Mouse (Mus musculus) lung, postnatal 4 days (tissue): ENCODE data around the gene Rtn4rl1.
A peak's percentile ranks its signal among the peaks of the same experiment; 100 is the strongest.
"Not testable (repeated sequence)": the region's sequence is repeated elsewhere in the genome, so short reads cannot be mapped to it uniquely, and the experiment has no call there.

Experiments
- DNase-seq, 2 experiments: peaks; one replicate each; pipeline ENCODE4 v3.0.0; 2021

Rtn4rl1 gene

DNA sequence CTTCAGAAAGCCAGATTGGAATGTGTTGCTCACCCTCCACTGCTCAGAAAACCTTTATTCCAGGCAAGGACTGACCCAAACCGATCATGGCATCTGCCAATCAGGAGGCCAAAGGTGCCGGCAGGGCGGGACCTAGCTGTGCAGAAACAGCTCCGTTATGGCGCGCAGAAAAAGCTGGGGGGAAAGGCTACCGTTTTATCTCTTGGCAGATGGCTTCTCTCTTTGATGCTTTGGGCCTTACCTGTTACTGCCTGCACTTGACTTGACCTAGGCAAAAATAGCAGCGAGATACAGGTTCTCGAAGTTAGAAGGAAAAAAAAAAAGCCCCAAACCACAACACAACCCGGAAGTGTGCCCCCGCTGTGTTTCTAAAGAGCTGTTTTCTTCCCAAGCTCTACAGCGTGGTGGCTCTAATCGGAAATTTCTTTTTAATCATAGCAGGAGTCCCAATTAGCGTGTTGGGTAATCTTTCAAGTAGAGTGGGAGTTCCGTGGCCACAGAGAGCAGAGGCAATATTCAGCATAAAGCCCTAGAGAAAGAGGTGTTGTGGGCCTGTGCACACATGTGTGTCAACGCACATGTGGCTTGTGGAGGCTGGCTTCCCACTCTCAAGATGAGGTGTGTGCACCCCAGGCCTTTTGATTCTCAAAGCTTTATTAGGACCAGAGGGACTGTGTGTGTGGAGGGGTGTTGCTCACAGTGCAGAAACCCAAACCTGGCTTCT lies 85.9 kb downstream of the Rtn4rl1 start:
- no peak for DNase-seq

DNA sequence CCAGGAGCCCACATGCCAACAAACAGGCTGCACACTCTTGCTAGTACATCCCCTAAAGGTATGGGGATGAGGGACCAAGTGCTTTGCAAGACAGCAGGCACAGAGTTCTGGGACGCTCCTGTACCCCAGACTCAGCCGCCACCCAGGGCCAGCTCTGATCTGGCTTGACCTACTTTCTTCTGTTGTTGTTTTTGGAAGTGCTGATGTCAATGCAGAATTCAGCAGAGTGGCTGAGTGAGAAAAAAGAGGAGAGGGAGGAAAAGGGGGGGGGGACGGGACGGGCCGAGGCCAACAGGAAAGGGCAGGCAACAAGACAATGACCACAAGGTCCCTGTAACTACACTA lies 86.5 kb downstream of the Rtn4rl1 start:
- no peak for DNase-seq

DNA sequence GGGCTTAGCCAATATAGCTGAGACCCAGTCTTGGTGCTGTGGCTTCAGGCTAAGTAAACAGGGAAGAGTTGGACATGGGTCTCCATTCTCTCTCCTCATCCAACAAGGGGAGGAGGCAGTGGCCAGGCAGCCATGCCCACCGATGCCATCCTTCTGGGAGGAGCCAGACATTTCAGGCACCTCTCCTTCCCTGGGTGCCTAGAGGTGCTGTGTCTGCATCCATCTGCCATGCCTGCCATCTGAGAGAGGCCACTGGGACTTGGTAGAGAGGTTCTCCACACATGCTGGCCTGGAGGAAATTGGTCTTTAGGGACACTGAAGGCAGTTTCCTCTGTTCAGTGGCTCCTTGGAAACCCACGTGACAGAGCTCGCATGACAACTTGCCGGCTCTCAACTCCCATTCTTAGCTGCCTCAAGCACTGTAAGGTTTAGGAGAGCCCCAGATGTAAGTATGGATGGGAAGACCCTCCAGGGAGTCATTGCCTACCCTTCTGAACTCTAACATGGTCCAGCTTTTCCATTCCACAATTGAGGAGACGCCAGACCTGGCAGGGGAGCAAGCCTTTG lies 86.9 kb downstream of the Rtn4rl1 start:
- no peak for DNase-seq

DNA sequence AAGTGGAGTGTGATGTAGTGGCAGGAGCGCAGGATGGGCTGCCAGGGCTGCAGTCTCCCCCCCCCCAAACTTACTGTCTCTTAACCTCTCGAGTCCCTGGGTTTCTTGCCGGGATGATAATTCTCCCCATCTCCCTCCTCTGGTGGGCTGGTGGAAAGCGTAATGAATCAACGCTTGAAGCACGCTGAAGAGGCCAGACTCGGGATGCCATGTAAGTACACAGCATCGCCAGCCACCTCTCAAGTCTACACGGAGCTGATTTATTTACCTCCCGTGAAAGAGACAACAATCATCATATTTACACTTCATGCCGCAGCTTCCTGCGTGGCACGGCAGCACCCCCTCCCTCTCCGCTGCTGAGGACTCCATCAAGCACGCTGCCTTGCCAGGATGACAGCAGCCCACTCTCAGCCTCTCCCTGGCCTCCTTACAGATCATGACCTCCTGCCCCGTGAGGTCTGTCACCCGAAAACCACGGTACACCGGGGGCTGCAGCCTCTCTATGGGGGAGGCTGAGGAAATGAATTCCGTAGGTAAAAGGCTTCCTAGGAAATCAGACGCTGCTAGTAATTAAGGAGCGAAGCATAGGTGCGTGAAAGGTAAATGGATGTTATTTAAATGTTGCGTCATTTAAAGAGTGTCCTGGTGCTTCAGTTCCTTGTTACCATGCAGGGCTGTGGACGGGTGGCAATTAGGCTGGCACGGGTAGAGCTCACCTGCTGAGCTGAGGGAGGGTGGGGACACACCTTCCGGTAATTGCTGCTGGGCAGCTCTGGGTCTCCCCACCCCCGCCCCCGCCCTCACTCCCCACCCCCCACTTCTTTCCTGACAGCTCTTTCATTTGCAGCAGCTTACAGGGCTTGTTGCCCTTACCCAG lies 88.0 kb downstream of the Rtn4rl1 start:
- DNase-seq = no peak

DNA sequence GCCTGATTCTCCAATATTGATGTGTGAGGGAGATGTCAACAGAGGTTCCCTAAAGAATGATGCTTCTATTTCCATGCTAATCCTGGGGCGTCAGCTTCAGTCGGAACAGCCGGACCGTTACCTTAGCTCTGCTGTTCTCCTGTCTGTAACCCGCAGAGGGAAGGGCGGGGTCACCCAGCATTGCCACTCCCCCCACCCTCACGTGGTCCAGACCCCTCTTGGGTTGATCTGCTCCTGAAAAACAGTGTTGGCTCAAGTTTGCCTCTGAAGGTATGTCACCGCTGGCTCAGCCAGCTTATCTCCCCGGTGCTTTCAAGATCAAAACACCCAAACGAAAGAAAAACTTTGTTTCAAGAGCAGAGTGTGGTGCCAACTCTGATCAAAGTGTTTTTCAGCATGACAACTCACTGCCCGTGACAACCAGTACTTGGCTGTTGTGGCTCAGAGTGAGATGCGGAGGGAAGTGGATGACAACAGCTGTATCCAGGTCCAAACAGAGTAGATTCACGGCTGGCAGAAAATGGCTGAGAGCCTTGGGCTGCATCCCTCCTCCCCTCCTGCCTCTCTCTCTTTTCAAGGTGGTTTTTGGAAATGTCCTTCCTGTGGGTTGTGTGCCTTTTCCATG lies 89.0 kb downstream of the Rtn4rl1 start:
- peak; percentile 58 to 64 for DNase-seq

DNA sequence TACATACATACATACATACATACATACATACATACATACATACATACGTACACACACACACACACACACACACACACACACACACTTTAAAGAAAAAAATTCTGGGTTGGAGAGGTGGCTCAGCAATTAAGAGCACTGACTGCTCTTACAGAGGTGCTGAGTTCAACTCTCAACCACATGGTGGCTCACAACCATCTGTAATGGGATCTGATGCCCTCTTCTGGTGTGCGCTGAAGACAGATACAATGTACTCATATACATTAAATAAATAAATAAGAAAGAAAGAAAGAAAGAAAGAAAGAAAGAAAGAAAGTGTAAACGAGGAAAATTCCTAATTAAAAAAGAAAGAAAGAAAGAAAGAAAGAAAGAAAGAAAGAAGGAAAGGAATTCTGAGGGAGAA lies 90.2 kb downstream of the Rtn4rl1 start:
- not testable (repeated sequence) for DNase-seq

DNA sequence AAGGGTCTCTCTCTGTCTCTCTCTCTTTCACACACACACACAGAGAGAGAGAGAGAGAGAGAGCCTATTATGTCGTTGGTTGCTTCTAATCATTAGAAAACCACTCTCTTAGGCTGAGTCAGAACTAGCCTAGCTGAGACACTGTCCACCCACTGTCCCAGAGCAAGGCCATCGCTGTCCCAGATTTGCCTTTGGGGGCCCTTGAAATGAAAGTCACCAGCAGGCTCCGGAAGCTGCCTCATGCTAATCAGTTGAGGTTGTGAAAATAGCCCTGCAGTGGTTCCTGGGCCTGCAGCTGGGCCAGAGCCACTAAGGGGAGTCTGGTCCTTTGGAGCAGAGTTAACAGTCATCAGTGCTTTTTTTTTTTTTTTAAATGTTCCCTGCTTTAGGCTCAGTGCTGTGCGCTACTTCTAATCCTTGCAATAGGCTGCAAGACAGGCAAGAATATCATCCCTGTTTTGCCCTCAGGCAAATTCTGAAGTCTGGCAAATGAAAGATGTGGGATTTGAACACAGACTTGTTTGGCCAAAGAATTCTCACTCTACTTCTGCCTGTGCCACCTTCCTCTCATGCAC lies 92.4 kb downstream of the Rtn4rl1 start:
- no peak for DNase-seq

DNA sequence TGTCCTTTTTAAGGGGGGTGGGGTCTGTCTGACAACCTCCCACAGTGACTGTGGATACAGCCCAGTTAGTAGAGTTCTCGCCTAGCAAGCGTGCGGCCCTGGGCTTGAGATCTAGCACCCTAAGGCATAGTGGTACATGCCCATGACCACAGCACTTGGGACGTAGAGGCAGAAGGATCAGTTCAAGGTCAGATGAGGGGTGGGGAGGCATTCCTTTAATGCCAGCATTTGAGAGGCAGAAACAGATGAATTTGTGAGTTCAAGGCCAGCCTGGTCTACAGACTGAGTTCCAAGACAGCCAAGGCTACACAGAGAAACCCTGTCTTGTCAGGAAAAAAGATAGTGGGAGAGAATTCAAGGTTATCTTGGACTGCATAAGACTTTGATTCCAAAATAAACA lies 93.3 kb downstream of the Rtn4rl1 start:
- no peak for DNase-seq

DNA sequence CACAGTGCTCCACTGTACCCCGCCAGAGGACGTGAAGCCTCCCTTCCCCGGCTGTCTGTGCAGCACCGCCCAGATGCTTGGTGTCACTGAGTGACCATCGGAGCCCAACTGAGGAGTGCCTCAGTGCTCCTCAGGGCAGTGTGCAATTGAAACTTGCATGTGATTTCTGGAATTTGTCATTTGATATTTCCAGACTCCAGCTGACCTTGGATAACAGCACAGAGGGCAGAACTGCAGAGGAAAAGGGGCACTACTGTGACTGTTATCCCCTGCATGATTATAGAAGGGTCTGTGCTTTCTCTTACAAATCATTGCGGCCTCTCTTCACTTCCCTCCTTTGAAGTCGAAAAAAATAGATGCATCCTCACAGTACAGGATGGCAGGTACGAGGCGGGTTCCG lies 94.4 kb downstream of the Rtn4rl1 start:
- DNase-seq = no peak

DNA sequence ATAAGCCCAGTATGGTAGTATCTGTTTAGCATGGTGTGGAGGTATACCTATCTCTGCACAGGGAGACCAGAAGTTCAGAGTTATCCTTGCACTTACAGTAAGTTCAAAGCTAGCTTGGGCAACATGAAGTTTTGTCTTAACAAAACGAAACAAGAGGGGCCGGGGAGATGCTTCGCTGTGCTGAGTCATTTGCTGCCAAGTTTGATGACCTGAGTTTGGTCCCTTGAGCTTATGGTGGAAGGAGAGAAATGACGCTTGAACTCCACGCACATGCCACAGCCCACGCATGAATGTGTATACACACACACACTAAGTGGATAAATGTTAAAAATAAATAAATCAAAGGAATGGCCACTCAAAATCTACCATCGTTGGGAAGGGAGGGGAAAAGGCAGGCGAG lies 94.9 kb downstream of the Rtn4rl1 start:
- DNase-seq = no peak

DNA sequence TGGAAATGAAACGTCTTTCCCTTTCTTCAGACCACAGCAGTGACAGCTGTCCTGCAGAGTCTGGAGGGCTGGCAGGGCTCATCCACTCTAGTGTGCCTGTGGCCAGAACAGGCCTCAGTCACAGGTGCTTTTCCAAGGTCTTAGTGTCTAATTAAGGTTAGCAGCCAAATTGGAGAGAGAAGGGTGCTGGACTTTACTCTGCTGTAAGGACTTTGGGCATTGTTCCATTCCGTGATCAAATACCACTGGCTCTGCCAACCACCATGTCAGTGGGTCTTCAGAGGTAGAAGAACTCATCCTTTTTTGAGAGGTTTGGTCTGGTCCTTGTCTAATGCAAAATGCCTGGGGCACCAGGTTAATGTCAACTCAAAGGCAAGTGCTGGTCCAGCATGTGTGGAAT lies 95.5 kb downstream of the Rtn4rl1 start:
- DNase-seq = no peak

DNA sequence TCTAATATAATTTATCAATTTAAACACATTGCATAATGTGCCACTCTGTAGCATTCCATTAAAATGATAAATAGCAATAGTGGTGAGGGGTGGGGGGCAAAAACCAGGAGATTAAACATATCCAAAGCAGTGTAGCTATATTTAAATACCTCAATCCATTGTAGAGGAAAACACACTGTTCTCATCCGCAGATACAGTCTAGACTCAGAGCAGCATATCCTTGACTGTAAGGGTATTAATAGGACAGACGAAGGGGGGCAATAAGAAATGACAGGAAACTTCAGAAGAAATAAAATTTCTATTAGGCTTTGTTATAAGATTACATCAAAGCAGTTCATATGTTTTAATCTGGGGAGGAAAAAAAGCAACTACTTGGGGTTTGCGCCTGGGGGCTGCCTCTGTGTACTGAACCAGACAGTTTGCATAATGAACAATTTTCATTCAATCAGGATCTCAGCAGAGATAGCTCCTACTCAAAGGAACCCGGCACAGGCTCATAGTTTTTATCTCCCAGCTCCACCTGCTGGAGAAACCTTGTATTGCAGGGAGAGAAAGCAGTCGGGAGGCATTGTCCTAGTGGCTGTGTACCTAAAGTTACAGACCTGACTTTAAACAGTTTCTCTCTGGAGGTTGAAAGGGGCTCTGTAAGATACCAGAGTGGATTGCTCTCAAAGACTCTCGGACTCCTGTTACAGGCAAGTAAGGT lies 97.1 kb downstream of the Rtn4rl1 start:
- DNase-seq = peak; percentile 67 to 91

DNA sequence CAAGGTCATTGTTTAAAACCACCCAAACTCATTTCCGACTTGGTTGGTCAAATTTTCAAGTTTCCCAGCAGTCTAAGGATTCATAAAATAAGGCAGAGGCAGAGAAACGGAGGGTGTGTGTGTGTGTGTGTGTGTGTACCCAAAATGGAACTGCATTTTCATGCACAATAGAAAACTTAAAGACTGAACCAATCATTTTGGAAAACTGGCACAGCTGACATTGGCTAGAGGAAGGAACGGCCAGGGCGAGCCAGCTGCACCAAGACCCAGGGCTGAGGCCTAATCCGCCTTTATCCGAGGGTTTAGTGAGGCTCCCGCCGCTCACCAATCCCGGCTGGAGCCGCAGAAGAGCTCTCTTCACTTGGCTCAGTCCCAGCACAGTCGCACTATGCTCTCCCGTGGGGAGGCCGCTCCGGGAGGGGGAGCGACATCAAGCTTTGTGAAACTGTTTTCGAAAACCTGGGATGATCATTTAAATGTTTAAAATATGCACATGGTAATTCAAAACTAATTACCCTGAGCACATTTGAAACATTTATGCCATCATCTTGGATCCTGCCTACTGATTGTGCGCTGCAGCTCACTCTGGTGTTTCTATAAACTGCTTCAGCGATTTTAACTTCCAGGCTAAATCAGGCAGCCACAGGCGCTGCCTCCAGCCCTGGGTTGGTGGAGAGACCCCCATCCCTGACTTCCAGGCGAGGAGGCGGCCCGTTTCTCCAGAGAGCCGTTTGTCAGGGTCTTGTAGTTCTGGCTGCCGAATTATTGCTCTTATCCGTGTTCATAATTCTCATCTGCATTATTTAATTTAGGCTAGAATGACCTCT lies 98.0 kb downstream of the Rtn4rl1 start:
- no peak for DNase-seq

DNA sequence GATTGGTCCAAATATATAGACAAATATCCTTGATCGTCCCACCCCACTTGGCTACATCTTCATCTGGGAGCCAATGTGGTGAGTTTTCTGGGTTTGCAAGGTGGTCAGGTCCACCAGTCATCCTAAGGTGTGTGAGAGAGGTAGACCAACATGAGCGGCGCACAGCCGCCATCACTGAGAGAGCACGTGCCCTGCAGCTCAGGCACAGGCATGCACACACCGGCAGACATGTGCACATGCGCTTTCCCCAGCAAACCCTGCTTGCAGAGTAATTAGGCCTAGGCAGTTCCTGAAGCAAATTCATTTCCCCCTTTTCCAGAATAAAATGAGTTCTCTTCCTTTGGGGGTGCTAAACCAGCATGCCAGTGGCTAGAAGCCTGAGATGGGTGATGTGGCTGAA lies 98.7 kb downstream of the Rtn4rl1 start:
- DNase-seq = no peak

DNA sequence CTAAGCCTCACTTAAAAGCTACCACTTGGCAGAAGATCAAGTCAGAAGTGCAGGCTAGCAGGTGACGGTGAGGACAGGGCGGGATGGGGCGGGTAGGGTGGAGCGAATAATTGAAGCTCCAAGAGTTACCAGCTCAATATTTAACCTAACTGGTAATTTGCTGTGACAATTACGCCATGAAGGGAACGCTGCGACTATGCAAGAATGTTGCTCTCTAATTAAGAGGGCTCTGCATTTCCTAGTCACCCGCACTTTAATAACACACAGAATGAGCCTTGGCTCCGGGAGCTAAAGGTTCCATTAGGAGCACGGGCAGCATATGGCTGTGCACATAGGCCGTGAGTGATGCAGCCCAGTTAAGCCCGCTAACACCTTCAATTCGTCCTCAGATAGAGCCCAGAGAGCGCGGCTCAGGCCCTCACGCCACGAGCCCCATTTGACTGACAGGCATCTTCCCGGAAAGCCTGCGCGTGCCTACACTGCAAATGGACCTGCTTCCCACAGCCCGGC lies 100.3 kb downstream of the Rtn4rl1 start:
- DNase-seq = no peak

DNA sequence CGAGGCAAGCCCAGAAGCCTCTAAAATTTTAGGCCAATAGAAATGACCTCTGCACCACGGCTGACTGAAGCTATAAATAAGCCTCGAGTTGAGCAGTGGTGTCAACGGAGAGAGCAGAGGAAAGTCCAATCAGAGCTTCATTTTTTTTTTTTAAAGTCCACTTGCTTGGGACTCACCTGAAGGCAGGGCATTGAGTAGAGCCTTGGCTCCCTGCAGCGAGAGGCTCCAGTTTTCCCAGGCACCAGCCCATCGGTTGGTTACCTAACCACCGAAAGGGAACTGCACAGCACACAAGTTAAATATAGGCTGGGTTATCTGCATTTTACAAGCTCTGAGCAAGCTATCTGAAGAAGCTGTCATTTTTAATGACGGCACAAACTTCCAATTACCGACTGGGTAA lies 101.3 kb downstream of the Rtn4rl1 start:
- no peak for DNase-seq

DNA sequence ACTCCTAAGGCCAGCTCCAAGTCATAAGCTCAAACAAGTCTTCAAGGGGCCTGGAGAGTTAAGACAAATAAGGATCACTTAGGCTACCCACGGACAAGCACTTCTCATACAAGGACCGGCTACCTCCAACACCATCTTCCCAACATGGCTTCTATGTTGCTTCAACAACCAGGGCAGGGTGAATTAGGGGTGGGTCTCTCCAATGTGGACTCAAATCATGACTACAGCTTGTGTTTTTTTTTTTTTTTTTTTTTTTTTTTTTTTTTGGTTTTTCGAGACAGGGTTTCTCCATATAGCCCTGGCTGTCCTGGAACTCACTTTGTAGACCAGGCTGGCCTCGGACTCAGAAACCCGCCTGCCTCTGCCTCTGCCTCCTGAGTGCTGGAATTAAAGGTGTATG lies 102.0 kb downstream of the Rtn4rl1 start:
- not testable (repeated sequence) for DNase-seq

DNA sequence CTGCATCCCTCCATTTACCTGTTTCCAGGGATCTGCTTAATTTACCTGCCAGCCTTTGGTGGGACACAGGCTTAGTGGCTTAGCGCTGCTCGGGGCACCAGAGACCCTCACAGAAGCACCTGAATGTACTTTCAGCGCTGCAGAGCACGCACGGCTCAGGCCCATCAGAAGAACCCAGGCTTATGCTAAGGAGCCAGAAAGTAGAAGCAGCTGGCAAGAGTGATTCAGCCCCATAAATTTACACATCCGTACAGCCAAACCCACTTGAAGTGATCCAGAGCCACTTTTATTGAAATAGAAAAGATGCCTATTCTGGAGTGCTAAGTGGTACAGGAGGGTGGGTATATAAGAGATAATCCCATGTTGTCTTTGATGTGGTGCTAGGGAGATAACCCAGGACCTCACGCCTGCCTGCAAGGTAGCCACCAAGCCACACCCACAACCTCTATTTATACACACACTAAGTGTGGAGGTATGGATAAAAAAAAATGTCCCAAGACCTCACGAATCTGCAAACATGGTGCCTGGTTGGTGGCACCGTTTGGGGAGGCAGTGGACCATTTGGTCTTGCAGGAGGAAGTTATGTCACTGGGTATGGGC lies 102.9 kb downstream of the Rtn4rl1 start:
- DNase-seq = no peak

DNA sequence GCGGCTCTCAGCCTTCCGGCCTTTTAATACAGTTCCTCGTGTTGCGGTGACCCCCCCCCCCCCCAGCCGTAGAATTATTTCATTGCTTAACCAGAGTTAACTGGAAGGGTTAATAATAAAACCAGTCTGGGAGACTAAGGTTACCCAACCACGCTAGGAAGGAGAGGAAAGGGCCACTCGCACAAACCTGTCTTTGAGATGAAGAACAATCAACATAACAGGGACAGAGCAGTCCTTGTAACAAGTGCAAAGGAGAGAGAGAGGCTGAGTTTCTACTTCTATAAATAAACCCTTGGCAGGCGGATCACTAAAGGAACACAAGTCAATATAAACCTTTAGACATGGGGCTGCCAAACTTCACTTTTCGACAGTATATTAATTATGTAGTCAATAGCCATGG lies 104.0 kb downstream of the Rtn4rl1 start:
- no peak for DNase-seq

DNA sequence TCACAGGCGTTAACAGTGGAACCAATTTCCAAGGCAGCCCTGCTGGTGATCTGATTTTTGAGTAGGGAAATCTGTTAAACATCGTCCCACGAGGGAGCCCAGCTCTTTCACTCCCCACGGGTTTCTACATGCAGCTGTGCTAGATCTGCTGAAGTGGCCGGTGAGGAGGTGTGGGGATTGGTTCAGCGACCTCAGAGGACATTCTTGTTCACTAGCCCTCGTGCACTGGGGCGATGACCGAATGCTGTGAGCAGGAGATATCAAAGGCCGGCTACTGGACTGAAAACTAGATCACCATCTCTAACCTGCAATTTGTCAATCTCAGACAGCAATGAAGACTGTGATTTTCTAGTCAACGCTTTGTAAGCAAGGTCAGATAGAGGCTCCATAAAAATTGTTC lies 104.9 kb downstream of the Rtn4rl1 start:
- DNase-seq = peak in 1 of 2 experiments; percentile 24

DNA sequence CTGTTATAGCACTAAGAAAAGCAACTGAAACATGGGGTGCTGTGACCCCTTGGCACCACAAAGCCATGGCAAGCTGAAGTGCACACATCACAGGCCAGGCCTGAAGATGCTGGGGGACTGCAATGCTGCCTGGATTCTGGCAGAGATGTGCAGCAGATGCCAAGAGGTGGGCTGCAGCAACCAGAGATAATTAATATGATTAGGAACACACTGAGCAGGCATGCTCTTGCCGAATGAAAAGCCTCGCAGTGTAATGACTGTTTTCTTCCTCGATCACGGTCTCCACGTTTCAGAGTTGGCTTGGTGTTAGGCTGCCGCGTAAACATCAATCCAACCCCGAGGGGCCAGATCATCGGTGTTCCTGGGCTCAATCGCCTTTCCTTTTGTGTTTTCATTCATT lies 106.2 kb downstream of the Rtn4rl1 start:
- no peak for DNase-seq
